Mouse (Mus musculus) layer of hippocampus, postnatal 36 days (tissue): ENCODE data around the gene Gm19345. TPM values are rescaled to one million over a fixed set of nuclear protein-coding genes. Genes with fewer than 3 reads are reported as not detected.

Experiments
- DNase-seq, 2 experiments: peaks; one replicate each; pipeline ENCODE4 v3.0.0; 2022
- total RNA-seq, 2 experiments: library from RNA; stranded (reverse); gene quantifications; 2 replicates each; pipeline ENCODE4 v1.2.3; 2021

The Gm19345 gene
- total RNA-seq, 2 experiments from 2014 or later = 1.2 to 1.9 TPM

DNA sequence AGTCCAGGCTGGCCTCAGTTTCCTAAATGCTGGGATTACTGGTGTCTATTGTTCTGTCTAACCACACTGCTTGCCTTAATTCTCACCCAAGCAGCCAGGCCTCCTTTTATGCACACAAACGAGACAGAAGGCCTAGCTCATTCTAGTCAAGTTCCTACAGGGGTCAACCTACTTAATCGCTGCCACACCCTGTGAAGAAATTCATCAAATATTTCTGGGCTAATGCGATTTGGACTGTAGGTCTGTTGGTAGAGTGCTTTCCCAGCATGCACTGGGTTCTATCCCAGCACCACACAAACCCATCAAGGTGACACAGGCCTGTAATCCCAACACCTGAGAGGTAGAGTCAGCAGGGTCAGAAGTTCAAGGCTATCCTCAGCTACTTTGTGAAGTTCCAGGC, 22.1 kb upstream of the Gm19345 start:
- DNase-seq = no peak

DNA sequence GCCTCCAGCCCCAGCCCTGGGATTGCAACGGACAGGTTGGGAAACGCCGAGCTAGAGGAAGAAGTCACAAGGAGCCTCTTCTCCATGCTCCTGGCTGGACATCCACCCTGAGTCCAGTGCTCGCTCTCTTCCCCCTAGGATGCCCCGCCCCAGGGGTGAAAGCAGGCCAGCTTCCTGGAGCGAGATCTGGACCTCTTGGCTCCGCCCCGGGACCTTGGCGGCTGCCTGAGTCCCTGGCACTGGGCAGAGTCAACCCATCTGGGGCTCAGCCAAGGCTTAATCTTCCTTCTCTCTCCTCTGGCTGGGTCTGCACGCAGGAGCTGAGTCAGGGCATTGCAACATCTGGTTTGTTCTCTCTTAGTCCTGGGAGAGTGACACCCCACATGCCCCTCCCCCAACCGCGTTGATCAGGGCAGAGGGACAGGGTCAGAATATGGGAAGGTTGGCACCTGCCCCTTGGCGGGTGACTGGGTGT, 21.1 kb upstream of the Gm19345 start:
- DNase-seq = no peak

DNA sequence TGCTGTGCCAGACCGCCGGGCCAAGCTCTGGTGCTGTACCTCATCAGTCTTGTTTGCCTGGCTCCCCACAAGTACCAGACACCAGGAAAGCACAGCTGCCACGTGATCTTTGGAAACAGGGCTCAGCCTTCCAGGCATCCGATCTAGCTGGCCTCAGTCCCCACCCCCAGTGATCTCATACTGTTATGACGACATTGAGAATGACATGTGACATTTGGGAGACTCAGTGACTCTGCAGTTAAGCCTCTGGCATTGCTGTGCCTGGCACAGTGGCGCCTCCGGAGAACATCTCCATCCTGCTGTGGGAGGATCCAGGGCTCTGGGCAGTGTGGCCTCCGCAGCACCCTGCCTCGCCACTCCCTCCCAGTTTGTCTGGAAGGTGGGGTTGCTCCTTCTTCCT, 20.0 kb upstream of the Gm19345 start:
- DNase-seq = no peak

DNA sequence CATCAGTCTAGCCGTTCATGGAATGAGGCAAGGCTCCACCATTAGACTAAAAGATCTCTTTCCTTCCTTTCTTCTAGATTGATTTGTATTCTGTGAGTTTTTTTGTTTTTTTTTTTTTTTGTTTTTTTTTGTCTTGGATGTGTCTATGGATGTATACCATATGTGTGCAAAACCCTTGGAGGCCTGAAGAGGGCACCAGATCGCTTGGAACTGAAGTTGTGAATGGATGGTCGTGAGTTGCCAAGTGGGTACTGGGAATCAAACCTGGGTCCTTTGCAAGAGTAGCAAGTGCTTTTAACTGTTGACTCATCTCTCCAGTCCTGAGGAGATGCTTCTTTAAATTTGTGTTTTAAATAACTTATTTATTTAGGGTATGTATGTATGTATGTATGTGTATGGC, 17.7 kb upstream of the Gm19345 start:
- DNase-seq = no peak

DNA sequence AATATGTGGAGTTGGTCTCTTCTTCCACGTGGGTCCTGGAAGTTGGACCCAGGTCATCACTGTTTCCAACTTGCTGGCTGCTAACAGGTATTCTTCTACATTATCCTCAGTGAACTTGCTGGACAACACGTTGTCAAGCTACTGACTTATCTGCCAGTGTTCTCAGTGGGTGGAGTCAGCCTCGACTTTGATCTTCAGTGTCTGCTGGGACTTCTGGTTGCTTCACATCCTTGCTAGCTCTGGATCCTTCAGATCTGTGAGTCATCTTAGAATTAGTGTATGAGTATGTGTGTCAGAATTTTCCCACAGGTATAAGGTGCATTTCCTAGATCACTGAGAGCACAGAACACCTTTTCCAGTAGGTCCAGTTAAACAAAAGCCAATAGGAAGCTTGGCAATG, 15.0 kb upstream of the Gm19345 start:
- DNase-seq = no peak

DNA sequence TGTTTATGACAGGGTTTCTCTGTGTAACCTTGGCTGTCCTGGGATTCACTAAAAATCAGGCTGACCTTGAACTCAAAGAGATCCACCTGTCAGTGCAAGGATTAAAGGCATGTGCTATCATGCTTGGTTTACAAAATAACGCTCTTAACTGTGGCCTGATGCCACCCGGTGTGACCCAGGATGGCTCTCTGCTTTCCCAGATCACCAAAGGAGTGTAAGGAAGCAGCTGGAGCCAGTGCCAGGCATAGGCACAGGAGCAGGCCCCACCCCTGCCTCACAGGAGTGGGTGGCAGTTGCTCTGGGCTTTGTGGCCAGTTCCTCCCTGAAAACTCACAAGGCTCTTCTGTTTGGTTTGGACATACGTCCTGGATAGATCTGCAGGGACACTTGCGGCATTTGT, 11.4 kb upstream of the Gm19345 start:
- no peak for DNase-seq

DNA sequence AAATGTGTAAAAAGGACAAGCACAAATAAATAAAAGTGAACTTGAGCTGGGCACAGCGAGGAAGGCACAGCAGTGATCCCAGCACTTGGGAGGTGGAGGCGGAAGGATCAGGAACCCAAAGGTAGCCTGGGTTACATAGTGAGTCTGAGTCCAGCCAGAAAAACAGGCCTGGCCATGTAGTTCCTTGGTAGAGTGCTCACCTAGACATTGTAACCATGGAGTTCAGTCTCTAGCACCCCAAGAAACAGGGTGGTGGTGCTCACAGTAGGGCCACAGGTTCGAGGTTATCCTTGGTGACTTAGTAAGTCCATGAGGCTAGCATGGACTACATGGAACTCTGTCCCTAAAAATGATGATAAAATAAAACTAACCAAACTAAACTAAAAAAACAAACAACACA, 10.9 kb upstream of the Gm19345 start:
- DNase-seq = no peak

DNA sequence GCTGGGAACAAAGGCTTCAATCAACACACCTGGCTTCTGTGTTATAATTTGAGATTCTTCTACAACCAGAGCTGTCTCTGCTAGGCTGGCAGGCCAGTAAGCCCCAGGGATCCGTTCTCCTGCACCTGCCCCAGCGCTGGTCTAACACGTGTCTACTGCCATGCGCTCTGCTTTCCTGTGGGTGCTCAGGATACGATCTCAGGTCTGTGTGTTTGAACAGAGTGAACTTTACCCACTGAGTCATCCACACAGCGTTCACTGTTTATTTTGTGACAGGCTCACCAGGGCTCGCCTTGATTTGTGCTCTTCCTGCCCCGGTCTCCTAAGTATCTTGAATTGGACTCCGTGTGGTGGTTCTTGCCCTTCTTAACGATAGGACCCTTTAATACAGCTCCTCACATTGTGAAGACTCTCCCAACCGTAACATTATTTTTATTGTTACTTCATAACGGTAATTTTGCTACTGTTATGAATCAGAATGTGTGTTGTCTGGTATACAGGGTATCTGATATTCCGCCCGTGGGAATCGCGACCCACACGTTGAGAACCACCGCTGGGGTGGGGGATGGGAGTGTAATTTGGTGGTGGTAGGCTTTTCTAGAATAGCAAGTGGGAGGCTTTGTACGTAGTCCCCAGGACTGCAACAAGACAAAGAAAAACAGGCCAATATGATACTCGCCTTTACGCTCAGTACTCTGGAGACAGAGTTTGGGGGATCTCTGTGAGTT, 10.0 kb upstream of the Gm19345 start:
- DNase-seq = no peak

DNA sequence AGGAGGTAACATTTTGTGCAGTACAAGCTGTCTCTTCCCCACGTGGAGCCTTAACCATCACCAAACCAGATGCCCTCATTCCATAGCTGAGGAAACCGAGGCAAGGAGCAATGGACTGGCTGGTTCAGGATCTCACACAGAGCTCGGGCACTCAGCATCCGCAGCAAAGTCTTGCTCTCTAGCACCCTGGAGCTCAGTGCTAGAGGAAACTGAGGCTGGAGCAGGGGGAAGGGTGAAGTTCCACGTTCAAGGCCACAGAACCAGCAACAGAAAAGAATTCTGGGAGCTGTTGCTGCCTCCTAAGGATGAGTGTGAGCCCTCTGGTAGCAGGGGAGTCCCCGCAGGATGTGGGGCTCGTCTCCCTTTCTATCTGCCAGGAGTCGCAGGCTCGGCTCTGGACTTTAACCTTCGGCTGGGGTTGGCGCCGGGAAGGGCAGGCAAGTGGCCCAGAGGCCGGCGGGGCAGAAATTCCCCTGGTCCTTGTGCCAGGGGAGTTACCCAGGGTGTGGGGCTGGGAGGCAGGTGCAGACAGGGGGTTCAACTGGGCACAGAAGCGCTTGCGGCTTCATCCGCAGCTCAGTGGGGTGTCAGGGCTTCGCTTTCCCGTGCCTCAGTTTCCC, 8.8 kb upstream of the Gm19345 start:
- no peak for DNase-seq

DNA sequence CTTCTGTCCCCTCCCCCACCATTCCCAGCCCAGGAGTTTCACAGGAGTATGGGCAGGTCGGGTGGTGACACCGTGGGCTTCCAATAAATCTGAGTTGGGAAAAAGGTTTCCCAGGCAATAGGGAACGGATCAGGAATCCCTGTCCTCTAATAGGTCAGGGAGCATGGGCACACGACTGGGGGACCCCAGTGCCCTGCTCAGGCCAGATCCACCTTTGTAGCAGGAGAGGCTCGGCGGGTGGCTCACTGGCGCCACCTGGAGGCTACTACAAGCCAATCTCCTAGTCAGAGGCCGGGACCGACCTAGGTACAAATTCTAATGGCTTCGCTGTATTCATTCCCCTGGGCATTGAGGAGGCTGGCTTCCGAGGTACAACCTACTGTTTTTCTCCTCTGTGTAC, 8.2 kb upstream of the Gm19345 start:
- peak; percentile 36 to 45 for DNase-seq

DNA sequence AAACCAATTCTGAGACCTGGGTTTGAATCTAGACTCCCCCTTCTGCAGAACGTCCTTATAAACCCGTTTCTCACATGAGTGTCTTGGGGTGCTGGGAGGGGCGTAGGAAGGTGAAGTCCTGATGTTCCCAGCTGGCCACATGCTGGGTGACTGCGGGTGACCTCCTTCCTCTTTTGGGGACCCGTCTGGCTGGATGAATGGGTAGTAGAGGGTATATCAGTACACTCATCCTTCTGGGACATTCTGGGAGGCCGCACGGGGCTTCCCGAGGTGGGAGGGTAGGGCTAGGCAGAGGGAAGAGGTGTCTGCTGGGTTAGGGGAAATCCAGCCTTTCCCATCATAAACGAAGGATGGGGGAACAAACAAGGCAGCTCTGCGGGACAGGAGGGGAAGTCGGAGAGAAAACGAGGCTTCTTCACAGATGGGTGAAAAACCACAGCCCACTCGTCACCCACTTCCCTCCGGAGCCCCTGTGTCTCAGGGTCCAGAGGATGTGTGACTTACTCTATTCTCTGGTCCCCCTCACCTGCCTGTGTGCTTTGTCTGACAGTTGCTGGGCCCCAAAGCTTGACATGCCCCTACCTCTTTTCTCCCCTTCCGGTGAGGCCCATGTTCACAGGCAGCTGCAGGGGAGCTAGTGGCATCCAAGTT, 7.2 kb upstream of the Gm19345 start:
- no peak for DNase-seq

DNA sequence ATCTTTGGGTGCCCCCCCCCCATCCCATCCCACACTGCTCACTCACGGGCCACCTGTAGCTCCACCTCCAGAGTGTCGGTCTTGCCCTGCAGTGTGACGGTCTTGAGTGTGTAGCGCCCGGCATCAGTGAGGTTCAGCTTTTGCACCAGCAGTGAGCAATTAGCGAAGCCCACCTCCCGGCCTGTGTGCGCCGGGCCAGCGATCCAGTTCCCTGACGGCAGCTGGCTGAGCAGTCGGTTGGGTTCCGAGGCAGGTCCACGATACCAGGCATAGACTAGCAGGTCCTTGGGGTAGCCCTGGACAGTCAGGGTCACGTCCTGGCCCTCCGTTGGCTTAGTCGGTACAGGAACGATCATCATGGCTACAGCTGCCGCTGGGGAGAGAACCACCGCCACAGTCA, 1.7 kb downstream of the Gm19345 start:
- DNase-seq = no peak

DNA sequence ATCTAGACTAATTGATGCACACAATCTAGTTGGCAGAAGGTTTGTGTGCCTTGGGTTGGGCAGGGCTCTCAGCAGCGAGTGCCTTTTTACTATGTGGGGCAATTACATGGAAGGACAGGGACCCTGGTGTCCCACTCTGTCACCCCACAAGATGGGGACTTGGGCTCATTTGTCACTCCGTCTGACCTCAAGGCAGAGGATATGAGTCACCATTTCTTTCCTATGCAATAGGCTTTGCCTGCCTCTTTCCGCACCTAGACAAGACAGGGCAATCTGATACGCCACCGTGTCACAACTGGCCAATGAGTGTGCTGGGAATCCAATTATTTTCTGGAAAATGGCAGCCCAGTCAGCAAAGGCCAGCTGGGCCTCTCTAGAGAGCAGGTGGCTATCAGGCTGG, 3.9 kb downstream of the Gm19345 start:
- DNase-seq = no peak

DNA sequence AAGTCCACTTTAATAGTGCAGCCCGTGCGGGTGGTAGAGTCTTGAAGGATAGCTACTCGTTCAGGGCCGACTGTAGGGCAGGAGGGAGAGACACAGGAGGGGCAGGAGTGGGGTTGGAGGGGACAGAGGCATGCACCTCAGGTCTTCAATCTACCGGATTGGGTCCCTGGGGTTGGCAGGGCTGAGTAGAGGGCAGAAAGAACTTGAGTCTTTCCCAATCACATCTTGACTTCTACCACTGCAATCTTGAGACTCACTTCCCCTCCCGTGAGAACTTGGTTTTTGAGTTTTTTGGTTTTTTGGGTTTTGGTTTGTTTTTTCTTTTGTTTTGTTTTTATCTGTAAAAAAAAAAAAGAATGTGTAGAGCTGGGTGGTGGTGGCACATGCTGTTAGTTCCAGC, 4.5 kb downstream of the Gm19345 start:
- no peak for DNase-seq

DNA sequence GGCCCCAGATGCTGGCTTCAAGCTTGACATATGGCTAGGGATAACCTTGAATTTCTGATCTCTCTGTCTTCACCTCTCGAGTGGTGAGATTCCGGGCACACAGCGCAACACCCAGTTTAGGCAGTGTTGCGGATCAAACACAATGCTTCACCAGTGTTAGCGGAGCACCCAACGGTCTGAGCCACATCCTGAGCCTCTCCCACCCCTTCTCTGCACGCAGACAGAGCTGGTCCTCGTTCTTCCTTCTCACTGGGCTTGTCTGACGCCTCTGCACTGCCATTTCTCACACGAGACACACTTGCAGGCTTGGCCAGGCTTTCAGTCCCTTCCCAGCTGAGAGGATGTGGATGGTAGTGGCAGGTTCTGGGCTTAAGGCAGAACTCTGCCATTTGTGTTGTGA, 7.9 kb downstream of the Gm19345 start:
- DNase-seq = no peak

DNA sequence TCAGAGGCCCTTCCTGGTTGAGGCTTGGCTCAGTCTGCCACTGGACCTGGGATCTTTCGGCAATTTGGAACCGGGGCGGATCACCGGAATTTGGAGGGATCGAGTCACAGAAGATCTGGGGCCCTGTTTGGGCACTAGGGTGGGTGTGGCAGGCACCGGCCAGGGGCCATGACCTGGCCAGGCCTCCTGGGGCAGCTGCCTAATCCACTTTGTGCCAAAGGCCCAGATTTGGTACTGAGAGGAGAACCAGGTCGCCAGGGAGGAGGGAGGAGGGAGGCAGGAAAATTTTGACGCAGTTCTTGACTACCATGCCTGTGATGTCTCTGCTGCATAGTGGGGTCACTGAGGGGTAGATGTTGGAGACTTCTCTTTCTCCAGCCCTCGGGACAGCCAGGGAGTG, 9.4 kb downstream of the Gm19345 start, which contains the start of gene Ceacam16:
Gene Ceacam16 (minus strand): TSS at position 101 of the 400 bp plus-strand sequence.
- DNase-seq = no peak

DNA sequence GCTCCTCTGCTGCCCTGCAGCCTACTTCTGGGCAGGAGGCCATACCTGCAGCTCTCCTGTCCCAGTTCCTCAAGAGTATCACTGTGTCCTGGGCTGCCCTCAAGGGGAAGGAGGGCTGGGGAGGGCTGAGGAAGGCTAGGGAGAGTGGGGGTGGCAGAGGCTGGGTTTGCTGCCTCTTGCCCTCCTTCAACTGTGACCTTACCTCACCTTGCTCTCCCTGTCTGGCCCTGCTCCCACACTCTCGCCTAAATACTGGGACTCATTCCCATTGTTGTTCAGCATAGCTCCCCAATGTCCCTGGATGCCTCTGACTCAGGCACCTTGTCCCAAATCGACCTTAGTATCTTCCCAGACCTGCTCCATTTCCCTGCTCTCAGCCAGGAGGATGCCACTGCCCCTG, 12.4 kb downstream of the Gm19345 start:
- no peak for DNase-seq

DNA sequence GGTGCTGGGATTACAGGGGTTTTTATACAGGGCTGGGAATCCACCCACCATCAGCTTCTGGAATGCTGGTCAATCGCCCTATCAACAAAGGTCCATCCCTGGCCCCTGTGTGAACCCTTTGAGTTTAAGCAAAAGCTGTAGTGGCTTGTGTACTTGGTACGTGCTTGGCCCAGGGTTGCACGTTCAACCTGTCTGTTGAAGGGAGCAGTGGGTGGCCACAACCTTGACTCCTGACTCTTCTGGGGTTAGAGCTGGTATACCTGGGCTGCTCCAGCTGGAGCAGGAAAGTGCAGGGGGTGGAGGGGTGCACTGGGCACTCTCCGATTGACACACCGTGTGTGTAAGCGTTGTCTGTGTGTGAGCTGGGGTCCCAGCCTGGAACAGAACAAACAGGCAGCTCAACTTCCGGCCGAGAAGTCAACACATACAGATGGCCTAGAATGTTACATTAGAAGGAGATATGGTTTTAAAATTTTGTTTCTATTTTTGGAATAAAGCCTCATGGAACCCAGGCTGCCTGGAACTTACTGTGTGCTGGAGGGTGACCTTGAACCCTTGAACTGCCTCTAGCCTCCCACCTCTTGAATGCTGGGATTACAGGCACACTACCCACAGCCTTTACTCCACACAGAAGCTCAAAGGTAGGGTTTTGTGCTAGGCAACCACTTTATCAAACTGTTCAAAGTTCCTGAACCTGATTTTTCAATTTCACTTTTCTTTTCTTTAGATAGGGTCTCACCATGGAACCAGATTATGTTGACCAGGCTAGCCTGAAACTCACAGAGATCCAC, 13.6 kb downstream of the Gm19345 start:
- no peak for DNase-seq

DNA sequence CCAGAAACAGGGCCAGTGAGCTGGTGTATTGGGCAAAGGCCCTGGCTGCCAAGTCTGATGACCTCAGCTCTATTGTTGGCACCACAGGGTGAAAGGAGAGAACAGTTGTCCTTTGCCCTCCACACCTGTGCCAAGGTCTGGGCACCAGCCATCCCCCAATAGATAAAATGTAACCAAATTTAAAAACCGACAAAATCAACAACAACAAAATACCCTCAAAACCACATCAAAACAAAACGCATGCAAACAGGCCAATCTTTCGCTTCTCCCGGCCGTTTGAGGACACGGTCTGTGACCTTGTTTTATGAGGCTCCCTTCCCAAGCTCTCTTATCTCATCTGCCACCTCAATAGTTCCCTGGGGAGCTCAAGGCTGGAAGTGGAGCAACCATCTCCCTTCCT, 14.7 kb downstream of the Gm19345 start:
- no peak for DNase-seq

DNA sequence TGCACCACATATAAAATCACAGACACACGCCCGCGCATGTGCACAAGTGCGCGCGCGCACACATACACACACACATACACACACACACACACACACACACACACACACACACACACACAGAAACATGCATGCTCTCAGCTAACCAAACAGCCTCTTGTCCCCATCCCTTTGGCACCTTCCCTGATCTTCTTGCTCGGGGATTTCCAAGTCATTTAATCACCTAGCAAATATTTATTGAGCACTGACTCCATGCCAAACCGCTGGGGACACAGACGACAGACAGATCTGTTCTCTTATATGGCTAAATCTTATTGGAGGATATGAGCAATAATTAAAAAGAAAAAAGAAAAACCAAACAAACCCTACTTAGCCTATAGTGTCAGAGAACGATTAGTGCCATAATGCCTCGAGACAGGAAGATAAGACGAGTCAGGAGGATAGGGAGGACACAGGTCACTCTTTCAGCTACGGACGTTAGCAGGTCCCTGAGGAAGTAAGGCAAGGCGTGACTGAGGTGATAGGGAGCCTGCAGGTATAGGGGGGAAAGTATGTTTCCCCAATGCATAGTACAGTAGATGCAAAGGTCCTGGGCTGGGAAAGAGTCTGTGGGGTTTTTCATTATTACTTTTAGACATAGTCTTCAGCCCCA, 16.1 kb downstream of the Gm19345 start:
- DNase-seq = no peak

DNA sequence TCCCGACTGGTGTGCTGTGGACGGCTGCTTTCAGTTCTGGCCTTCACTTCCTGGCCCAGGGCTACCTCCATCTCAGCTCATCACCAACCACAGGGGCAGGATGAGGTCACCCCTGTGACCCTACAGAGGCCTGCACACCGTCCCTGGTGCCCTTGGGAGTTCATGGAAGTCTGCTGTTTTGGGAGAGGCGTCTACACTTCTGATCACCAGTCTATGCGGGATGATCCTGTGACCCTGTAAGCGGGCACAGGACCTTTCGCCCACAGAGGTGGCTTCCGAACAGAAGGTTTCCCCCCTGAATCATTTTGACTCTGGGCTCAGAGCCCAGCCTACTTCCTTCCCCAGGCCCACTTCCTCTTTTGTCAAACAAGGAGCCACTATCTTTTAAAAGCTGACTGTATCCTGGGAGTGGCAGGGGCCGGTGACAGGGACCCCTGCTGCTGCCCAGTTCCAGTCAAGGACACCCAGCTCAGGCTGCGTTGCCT, 19.4 kb downstream of the Gm19345 start:
- DNase-seq = no peak

DNA sequence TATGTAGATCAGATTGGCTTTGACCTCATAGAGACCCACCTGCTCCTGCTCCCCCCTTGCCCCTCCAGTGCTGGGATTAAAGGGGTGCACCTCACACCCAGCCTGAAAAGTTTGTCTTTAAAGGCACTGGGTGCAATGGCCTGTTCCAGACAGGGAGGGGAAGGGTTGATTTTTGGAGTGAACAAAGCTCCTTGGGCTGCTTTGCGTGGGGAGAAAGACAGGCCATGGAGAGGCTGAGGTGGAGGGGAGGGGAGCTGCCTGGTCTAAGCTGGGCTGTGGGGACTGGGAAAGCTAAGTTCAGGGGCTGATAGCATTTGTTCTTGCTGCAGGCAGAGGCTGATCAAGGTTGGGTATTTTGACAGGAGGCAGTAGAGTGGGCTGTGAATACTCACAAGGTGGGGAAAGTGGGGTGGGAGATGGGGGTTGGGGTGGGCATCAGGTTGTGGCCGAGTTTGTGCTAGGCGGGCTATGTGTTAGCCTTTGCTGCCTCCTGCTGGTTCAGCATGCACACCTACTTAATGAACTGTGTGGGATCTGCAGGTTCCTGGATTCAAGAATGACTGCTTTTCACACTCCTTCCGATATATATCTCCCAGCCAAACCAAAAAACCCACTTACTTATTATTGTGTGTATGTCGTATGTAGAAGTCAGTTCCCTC, 20.3 kb downstream of the Gm19345 start:
- DNase-seq = no peak
